Mouse (Mus musculus): ENCODE measurements around the gene Cds1.

GRCm38 (mm10) chr5:101753680-101754079 is 11.2 kb upstream of the Cds1 start:
- TF ChIP-seq CTCF (IDR thresholded peaks at IDR 0.05; ENCODE audit: borderline replicate concordance, control insufficient read depth, extremely low read depth, insufficient read depth, low read length, poor library complexity) (no peak), POLR2A (IDR thresholded peaks at IDR 0.05; ENCODE audit: control insufficient read depth, extremely low read depth, insufficient read depth, low read length, poor library complexity) (no peak)

Data from thymus, adult 2 months (tissue).